Mouse (Mus musculus): ENCODE data around the gene Tigd3.

DNA sequence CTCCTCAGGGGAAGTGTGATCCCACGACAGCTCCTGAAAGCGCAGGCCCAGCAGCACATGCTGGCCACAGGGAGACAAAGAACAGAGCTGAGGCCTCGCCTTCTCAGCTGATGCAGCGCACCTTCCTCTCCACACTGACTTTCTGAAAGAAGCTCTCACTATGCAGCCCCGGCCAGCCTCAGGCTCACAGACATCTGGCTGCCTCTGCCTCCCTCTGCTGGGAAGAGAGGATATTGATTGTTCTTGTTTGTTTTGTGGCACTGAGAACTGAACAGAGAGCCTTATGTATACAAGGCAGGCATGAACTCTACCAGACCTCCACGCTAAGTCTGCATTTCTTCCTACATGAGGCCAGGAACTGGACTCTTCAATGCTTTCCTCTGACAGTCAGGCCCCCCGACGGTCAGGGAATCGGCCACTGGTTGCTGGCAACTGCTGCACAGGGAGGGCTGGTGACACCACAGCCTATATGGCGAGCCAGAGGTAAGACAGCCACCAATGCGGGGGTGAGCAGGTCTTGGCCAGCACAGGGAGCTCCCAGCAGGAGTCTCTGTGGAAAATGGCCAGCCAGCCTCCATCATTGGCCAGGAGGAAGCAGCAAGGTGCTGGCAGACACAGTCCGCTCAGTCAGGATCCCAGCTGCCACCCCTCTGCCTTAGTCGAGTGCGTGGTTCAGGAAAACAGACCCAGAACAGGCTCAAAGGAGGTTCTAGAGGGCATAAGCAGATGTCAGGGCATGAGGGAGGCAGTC, 31.4 kb downstream of the Tigd3 start:
- TF ChIP-seq CTCF (IDR thresholded peaks at IDR 0.05; ENCODE audit: borderline replicate concordance, control insufficient read depth, extremely low read depth, insufficient read depth, low read length, poor library complexity): no peak
- no peak for TF ChIP-seq POLR2A (IDR thresholded peaks at IDR 0.05; ENCODE audit: control insufficient read depth, extremely low read depth, insufficient read depth, low read length, poor library complexity)
